Mouse (Mus musculus): ENCODE measurements around the gene Gm13694.

DNA sequence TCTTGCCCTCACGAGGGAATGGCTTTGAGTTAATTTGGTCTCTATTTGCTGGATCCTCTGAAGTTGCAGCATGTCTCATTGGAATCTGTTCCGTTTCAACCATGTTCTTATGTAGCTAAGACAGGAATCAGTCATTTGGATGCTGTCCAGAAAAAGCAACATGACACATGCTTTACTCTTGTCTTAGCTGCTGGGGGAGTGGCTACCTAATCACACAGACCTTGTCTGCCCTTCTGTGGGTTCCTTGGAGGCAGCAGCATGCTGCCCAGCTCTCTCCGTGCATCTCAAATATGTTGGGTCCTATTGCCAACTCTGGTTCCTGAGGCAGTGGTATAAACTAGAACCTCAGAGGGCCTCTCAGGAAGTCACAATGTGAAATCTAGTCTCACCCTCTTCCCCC lies 39.6 kb downstream of the Gm13694 start:
- TF ChIP-seq MAFK (IDR thresholded peaks at IDR 0.05; ENCODE audit: insufficient read depth, low read depth, low read length) (no peak), ZNF384 (IDR thresholded peaks at IDR 0.05; ENCODE audit: low read depth, low read length) (no peak), HCFC1 (IDR thresholded peaks at IDR 0.05; ENCODE audit: borderline replicate concordance, insufficient read depth, low read length) (no peak), ZC3H11A (IDR thresholded peaks at IDR 0.05; ENCODE audit: borderline replicate concordance, low read depth, low read length) (no peak), CHD2 (IDR thresholded peaks at IDR 0.05; ENCODE audit: low read depth, low read length) (no peak)

All from ES-E14 (cell line).